Mouse (Mus musculus): ENCODE data around the gene Fbxo6.
A peak's percentile ranks its signal among the peaks of the same experiment; 100 is the strongest.

The Fbxo6 gene

DNA sequence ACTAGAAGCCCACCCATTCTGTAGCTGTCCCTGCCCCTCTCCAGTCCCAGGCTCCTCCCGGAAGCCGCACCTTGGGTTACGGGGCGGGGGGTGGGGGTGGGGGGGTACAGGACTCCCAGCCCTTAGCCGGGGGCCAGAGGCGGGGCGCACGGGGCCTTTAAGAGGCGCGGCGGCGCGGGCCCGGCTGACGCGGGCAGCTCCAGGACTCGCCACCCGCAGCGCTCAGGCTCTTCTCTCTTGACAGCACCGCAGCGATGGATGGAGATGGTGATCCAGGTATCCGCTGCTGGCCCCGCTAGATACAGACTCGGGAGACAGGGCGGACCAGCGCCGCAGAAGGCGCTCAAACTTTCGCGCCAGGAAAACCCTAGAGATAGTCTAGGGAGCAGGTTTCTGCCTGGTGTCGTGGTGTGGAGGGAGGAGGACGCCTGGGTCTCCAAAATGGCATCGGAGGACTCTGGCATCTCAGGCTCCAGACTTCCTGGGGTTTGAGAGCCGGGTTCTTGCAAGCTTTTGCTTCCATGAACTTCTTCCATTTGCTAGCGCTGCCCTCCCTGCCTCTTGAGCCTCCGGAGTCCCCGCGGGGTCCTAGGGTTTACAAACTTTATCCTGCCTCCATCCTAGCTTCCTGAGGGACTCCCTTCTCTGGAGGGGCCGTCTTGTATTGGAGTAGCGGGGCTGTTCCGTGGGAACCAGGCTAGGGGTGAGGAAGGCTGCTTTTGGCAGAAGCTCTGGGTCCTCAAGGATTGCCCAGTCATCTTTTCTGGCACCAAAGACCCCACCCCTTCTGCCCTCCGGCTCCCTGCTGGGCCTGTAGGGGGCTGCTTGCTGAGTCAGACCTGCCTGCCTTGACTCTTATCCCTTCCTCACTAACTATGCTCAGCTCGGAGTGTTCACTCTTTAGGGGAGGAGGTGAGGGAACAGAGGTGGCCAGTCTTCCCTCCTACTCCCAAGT lies 8.8 kb upstream of the Fbxo6 start, which contains the start of the genes Fbxo44 and Fbxo2:
Gene Fbxo44, minus strand, starts transcription at position 47 of the 955 bp plus-strand sequence.
Gene Fbxo2, plus strand, starts transcription at position 186 of the 955 bp plus-strand sequence.
- no peak for DNase-seq (ENCODE audit: low read depth, low spot score)

DNA sequence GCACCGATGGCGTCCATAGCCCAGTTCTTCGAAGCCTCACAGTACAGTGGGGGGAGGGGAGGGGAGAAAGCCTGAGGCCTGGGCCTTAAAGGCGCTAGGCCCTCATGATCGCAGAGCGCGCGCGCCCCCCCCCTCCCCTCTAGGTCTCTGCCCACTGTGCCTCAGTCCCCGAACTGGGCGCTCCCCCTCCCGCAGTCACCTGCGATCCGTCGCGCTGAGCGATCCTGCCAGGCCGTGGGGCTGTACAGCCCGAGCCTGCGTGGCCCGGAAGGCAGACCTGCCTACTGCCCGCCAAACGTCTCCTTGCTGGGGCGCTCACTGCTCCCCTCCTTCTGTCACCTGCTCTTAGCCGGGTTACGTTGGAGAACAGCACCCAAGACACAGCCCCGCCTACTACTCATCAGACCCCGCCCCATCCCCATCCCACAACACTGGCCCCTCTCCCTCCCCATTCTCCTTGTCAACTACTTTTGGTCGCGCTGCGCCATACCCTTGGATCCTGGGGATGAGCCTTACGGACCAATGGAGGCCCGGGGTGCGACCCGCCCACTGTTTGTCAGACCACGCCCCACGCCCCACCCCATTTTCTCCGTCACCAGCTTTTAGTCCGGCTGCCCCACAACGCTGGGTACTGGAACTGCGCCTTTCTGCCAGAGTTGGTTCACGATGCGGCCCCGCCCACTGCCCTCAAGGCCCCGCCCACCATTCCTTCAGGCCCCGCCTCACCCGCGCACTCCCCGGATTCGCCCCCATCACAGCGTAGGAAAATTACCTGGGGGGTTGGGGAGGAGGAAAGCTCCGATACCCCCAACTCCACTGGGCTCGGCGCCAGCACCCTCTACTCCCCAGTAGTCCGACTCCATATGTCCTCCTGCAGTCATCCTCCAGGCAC lies 7.8 kb upstream of the Fbxo6 start:
- DNase-seq (ENCODE audit: low read depth, low spot score) = peak; percentile 99

DNA sequence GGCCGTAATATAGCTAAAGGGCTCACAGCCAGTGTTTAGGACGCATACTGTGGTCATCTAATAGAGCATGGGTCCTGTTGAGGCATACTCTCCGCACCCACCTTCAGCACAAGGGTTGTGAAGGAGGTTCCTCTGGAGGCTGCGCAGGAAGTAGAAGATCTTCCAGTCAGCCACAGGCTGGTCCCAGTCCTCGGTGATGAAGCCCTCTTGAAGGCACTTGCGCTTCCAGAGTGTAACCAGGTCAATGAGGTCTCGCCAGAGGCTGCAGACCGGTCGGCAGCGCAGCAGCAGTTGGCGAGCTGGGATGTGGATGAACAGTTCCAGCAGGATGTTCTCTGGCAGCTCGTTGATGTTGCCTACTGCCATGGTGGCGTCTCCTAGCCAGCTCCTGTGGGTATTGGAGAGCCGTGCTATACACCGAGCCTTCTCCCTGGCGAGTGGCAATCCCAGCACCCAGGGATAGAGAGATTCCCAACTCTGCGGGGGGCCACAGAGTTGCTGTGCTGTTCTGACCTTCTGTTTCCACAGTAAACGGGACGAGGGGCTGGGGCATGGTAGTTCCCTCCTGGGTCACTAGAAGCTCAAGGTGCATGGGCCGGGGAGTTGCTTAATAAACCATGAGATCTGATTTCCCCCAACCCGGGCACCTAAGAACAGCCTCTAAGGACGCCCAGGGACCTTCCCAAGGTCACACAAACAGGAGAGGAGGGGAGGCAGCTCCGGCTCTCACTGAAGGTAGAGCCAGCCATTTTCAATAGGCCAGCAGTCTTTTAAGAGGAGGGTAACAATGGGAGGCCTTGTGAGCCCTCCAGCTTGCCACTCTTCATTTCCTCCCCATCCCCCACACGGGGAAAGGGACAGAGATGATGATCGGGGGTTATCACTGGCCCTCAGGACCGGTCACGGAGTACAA lies 6.8 kb upstream of the Fbxo6 start:
- peak; percentile 54 for DNase-seq (ENCODE audit: low read depth, low spot score)

DNA sequence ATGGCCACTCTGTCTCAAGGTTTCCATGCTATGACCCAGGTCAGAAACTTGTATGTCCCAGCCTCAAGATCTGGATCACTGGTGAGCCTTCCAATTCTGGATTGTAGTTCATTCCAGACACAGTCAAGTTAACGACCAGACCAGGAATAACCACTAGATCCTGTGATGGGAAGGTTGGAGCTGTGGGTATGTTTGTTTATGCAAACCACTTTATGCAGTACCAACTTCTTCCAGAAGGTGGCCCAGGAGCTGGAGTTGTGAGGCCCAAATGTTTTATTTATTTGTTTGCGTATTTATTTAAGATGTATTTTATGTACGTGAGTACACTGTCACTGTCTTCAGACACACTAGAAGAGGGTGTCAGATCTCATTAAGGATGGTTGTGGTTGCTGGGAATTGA lies 3.0 kb upstream of the Fbxo6 start:
- peak; percentile 74 for DNase-seq (ENCODE audit: low read depth, low spot score)

DNA sequence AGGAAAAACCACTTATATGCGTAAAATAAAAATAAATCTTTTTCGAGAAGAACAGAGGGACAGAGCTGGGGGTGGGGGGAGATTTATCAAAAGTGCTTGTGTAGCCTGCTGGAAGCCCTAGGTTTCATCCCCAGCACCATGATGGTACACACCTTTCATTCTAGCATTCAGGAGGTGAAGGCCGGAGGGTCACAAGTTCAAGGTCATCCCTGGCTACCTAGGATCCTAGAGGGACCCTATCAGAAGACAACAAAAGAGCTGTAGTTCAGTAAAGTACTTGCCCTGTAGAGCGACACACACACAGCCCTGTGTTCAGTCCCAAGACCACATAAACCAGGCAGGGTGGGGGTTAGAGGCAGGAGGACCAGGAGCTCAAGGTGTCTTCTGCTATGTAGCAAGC lies 2.1 kb upstream of the Fbxo6 start:
- peak; percentile 90 for DNase-seq (ENCODE audit: low read depth, low spot score)

DNA sequence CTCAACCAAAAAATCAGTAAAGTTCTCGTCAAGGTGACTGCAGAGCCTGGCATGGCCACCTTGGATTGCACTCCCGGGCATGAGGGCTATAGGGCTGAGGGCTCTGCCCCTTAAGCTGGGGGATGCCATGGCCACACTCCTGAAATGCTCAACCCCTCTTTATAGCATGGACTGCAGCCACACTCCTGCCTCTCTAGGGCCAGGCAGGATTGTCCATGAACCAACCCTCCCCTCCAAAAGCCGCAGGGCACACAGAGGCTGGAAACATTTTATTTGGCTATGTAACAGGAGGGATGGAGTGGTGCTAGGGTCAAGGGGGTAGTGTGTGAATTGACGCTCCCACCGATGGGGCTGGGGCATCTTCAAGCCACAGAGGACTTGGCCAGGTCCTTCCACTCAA lies 607 bp upstream of the Fbxo6 start:
- no peak for DNase-seq (ENCODE audit: low read depth, low spot score)

DNA sequence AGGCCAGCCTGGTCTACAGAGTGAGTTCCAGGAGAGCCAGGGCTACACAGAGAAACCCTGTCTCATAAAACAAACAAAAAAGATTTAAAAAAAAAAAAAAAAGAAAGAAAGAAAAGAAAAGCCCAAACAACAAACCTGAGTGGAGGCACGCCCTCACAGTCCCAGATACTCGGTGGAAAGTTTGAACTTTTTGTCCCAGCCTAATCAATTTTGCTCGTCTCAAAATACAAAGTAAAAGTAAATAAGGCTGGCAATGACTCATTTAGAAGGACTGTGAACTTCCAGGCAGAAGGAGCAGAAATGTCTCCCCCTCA lies 1.0 kb downstream of the Fbxo6 start:
- no peak for DNase-seq (ENCODE audit: low read depth, low spot score)

DNA sequence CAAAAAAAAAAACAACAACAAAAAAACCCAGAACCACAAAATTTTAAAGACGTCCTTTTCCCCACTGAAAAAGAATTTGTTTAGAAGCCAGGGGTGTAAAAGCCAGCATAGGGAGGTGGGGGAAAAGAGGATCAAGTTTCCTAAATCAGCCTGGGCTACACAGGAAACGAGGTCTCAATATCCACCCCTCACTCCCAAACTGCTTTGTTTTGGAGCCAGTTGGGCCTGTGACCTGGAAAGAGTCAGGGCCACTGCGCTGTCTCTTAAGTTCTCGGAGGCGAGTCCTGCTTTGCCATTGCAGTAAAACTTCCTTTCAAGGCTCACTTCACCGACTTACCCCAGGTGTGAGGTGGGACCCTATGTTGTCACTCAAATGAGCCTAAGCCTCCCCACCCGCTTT lies 1.7 kb downstream of the Fbxo6 start:
- DNase-seq (ENCODE audit: low read depth, low spot score) = no peak

DNA sequence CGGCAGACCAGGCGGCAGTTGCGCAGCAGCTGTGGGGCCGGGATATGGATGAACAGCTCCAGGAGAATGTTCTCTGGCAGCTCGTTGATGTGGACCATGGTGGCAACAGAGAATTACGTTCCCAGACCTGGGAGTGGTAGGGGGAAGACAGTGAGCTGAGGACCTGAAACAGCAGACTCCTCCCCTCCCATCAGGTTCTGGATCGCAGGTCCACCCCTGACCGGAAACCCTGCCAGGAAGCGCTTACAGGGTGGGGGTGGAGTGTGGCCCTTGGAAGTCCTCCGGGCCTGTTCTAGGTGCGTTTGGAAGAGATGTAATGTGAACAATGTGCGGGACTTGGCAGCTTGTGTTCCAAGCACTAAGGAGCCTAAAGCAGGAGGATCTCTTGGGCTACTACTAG lies 2.4 kb downstream of the Fbxo6 start:
- peak; percentile 72 for DNase-seq (ENCODE audit: low read depth, low spot score)

DNA sequence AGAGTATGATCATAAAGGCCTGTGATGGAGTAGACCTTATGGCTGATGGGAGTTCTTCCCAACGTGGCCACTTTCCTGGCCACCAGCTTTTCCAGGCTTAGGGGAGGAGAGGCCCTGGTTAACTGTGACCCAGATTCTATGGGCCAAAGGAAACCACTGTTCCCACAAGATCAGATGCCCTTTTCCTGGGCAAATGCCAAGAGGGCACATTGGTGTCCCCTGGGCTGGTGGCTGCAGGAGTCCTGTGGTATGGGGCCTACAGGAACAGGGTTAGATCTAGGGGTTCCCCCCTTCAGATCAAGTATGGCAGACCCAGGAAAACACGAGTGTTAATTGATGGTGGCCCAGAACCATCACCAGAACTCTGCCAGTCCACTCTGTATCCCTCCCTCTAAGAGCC lies 4.2 kb downstream of the Fbxo6 start:
- no peak for DNase-seq (ENCODE audit: low read depth, low spot score)

DNA sequence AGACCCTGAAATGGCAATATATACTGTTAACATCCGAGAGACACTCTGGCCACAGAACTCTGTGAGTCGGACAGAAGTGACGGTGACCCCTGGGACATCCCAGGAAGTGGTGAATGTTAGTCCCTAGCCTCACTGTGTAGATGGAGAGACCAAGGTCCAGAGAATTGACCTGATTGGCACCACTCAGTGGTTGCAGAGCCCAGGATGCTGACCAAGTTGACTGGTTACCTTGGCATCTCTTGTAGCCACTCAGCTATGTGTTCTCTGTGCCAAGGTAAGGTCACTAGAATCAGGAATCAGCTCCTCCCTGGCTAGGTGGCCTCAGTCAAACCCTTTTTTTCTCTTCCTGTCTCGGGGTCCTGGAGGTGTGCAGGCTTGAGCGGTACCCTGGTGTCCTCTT lies 8.2 kb downstream of the Fbxo6 start:
- no peak for DNase-seq (ENCODE audit: low read depth, low spot score)

DNA sequence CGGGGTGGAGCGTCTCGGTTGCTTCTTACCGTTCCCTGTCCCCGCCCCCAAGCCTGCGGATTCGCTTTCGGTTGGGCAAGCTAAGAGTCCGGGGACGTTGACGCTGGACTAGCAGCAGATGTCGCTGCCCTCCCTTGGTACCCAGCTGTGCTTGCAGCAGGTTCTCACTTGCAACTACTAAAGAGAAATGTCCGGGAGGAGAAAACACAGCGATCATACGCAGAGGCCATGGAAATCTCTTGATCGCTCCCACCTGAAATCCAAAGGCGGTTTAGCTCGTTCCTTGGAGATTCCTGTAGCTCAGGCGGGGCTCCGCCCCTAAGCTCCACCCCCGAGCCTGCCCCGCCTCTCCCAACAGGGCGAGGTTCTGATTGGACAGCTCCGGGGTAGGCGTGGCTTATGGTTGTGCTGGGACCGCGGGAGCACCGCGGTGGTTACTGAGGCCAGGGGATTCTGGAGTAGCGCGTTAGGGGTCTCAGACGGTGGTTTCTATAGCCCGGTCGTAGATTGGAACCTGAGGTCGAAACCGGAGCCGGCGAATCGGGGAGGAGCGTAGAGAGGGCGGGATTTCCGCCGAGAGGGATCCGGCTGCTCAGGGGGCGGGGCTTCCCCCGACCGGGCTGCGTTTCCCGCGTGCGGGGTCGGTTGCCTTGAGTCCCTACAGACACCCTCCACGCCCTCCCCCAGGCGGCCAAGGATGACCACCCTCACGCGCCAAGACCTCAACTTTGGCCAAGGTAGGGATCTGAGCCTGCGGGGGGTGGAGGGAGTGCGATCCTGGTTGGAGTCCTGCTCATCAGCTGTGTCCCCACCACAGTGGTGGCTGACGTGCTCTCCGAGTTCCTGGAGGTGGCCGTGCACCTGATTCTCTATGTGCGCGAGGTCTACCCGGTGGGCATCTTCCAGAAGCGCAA lies 11.6 kb downstream of the Fbxo6 start:
- DNase-seq (ENCODE audit: low read depth, low spot score) = peak; percentile 93

DNA sequence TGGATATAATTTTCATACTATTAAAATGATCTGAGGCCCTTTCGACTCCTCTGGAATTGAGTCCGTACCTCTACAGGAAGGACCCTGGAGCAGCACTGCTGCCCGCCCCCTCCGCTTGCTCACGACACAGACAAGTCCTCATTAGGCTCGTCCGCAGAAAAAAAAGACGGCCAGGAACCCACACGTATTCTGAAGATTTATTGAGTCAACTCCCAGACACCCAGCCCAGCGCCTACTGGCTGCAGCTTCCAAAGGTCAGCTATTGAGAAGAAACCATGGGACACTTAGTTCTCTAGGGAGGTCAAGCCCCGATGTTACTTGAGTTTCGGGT lies 12.2 kb downstream of the Fbxo6 start:
- DNase-seq (ENCODE audit: low read depth, low spot score) = no peak

DNA sequence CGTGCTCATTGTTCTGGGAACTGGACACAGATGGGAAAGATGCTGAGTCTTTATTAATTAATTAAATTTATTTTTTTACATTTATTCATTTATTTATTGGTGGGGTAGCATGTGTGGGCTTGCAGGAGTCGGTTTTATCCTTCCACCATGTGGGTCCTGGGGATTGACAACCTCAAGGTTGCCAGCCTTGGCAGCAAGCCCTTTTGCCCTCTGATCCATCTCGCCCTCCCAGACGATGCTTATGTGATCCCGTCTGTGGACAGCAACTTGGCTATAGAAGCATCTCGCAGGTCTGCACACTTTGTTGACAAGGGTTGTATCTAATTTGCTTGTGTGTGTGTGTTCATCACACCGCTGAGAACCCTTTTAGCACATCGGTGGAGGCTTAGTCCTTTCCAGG lies 14.4 kb downstream of the Fbxo6 start:
- DNase-seq (ENCODE audit: low read depth, low spot score) = no peak

DNA sequence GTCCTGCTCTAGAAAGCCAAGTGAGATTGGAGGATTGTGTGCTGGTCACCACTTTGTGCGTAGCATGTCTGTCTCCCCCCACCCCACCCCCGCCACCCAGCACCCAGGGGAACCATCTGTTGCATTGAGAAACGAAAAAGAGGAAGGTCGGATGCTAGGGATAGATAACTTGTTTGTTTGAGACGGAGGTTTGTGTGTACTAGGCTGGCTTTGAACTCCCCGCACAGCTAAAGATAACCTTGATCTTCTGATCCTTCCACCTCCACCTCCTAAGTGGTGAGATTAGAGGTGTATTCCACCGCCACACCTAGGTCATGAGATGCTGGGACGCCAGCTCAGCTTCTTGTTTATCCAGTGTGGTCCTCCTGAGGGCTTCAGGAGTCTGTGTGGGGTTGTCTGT lies 17.0 kb downstream of the Fbxo6 start:
- DNase-seq (ENCODE audit: low read depth, low spot score) = no peak

DNA sequence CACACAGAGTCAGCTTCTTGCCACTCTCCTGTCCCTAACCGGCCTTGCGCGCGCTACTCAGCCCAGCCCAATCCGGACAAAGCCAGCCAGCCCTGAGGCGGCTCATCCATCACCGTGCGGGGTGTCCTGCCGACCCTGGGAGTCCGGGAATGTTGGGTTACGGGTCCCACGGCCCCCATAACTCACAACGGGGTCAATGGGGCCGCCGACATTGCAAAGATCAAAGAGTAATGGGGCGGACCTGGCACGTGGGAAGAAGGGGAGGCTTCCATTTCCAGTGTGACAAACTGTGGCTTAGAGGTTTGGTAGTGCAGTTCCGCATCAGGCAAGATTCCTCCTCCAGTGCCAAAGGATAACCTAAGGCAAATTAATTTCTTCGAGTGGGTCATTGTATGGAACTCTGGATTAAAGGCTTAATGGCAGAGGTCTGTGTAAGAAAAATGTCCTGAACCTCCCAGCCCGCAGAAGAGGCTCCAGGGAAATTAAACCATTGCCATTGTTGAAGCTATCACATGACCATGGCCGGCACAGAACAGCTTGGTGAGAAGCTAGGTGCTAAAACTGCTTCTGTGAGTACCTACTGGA lies 20.4 kb downstream of the Fbxo6 start:
- no peak for DNase-seq (ENCODE audit: low read depth, low spot score)

DNA sequence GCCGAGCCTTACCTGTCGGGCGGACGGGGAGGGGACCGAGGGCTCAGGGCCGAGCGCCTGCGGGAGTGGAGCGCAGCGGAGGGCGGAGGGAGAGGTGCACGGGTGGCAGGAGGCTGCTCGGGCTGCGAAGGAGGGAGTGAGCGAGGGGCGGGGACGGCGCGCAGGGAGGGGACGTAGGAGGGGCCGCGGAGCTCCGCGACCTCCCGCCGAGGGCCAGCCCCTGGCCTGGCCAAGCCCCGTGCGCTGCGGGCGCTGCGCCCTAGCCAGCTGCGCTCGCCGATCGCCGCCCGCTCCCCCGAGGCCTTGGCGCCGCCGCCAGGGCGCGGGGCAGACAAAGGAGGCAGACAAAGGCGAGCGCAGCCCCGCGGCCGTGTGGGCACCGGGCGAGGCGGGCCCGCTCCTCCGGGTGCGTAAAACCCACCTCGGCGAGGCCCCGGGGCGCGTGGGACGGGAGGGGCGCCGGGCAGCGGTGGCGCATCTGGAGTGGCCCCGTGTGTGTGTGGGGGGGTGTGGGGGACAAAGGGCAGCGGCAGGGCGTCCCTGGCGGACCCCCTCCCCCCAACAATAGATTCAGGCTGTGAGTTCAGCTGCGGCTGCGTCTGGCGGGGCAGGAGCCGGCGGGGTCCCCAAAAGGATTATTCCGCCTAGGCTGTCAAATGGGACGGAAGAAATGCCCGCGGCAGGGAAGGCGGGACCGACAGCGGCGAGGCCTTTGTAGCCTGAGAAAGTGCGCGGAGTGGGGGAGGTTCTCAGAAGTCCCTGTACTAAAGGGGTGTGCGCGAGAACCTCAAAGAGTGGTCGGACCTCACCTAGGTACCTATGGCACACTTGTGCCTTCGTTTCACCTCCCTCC lies 21.2 kb downstream of the Fbxo6 start, which contains the start of gene Draxin:
Gene Draxin, minus strand, starts transcription at position 138 of the 853 bp plus-strand sequence.
- DNase-seq (ENCODE audit: low read depth, low spot score) = peak; percentile 62

DNA sequence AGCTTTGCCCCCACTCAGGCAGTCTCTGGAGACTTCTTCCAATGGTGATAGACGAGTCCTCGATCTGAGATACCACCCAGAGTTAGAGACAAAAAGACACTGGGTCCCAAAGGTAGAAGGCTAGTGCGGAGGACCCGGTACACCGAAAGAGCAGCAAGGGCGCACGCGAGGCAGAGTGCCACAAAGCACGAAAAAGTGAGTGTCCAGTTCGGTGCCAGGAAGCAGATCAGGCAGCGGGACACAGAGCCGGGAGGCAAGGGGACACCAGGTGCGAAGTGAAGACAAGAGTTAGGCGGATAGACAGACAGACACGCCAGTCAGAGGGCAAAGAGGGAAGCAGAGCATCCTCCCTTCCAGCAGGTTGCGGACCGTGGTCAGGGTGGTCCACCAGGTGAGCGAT lies 21.8 kb downstream of the Fbxo6 start, which contains the start of gene Mad2l2:
Gene Mad2l2, plus strand, starts transcription at position 252 of the 400 bp plus-strand sequence.
- no peak for DNase-seq (ENCODE audit: low read depth, low spot score)

DNA sequence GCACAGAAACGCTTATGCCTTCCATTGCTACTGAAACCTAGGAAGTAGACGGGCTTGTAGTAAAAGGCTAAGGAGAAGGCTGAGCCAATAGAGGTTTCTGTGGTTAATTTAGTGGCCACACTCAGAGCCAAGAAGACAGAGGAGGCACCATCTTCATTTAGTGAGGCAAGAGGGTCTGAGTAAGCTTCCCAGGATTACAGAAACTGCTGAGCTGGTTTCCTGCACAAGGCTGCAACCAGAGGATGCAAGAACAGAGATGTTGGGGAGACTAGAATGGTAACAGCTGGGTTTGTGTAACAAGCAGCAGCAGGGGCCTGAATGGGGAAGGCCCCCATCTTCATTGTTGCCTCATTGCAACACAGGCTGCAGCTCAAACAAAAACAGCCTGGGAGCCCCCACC lies 23.3 kb downstream of the Fbxo6 start:
- DNase-seq (ENCODE audit: low read depth, low spot score) = no peak
